Mouse (Mus musculus) G1E (cell line): Measurements from ENCODE around the gene Gm45837. TPM values are rescaled to one million over a fixed set of nuclear protein-coding genes. Genes with fewer than 3 reads are reported as not detected.

ENCODE experiments used
- ATAC-seq: 2 replicates; pipeline ENCODE4 v1.8.0; 2016; ENCODE audit warnings: mild to moderate bottlenecking; ENCODE audit not compliant: insufficient number of reproducible peaks, poor library complexity, low FRiP score, severe bottlenecking; ENCODE audit errors: extremely low read depth
- DNase-seq: peaks from one replicate; pipeline ENCODE4 v3.0.0; 2012; ENCODE audit warnings: low spot score
- H3K27me3 ChIP-seq: 2 replicates; pipeline ENCODE4 v1.6.1; 2012; ENCODE audit warnings: mild to moderate bottlenecking, low read length, inconsistent platforms; ENCODE audit not compliant: insufficient read depth
- H3K36me3 ChIP-seq: replicated peaks from 2 replicates; pipeline ENCODE3; 2012; ENCODE audit warnings: mild to moderate bottlenecking, inconsistent platforms
- H3K4me1 ChIP-seq: 2 replicates; pipeline ENCODE4 v1.6.1; 2012; ENCODE audit warnings: low read depth, low read length, inconsistent platforms, mixed read lengths; ENCODE audit not compliant: insufficient read depth
- H3K4me3 ChIP-seq: 2 replicates; pipeline ENCODE4 v1.5.1; 2012; ENCODE audit warnings: low read depth, mild to moderate bottlenecking, inconsistent platforms, low read length, moderate library complexity, mixed read lengths
- H3K9me3 ChIP-seq: replicated peaks from 2 replicates; pipeline ENCODE4 v1.6.1; 2012; ENCODE audit warnings: inconsistent platforms
- CTCF ChIP-seq: IDR thresholded peaks from 2 replicates; pipeline ENCODE4 v1.5.1; 2012; ENCODE audit warnings: low read depth, low read length, inconsistent platforms, mixed read lengths
- GATA1 ChIP-seq: IDR thresholded peaks from 2 replicates; pipeline ENCODE4 v1.6.1; 2012; ENCODE audit warnings: borderline replicate concordance, low read length, inconsistent platforms, mixed read lengths
- GATA2 ChIP-seq: IDR thresholded peaks from 2 replicates; pipeline ENCODE4 v1.6.1; 2012; ENCODE audit warnings: low read depth, low read length, inconsistent platforms, borderline replicate concordance
- POLR2AphosphoS5 ChIP-seq: IDR thresholded peaks from 2 replicates; pipeline ENCODE4 v1.6.1; 2012; ENCODE audit warnings: low read depth, low read length, inconsistent platforms; ENCODE audit not compliant: insufficient replicate concordance
- TAL1 ChIP-seq: conservative IDR thresholded peaks from 2 replicates; pipeline ENCODE4 v1.6.1; 2012; ENCODE audit warnings: low read depth, low read length, inconsistent platforms, mixed read lengths
- polyA plus RNA-seq: library from polyadenylated mRNA; stranded (reverse); fragments of >175 nt; gene quantifications from 2 replicates; pipeline ENCODE4 v1.2.3, GENCODE M21; 2012
- total RNA-seq, 2 experiments: library from RNA; stranded (forward) in 1 of 2; stranded (reverse) in 1 of 2; fragments of 200-1000 nt in 1 of 2; fragments of >200 nt in 1 of 2; fragmentation: Nextera tagmentation in 1 of 2; gene quantifications; 2 replicates each; pipeline ENCODE4 v1.2.3; 2014 to 2017

The Gm45837 gene
- total and polyA plus RNA-seq, 3 experiments = 0.03 TPM; not detected in 2

GRCm38 (mm10) chr7:101487102-101487501 lies 76.4 kb downstream of the Gm45837 start:
- no peak for DNase-seq
- TF ChIP-seq TAL1 (no peak), GATA2 (no peak), POLR2AphosphoS5 (no peak), GATA1 (no peak), CTCF (no peak)
- no peaks in the 10 kb centered on the region; the same call in 1 of the 2 replicates for H3K27me3 ChIP-seq
- ATAC-seq = no peak
- H3K36me3 ChIP-seq = no peaks in the 10 kb centered on the region
- no peaks in the 10 kb centered on the region for H3K4me1 ChIP-seq
- H3K4me3 ChIP-seq = no peak overlapping the region
- H3K9me3 ChIP-seq = no peaks in the 10 kb centered on the region

- H3K36me3 ChIP-seq = no peaks in the 10 kb centered on the region
- H3K9me3 ChIP-seq = no peaks in the 10 kb centered on the region
- no peaks in the 10 kb centered on the region for H3K4me1 ChIP-seq
- no peak overlapping the region for H3K4me3 ChIP-seq
- H3K27me3 ChIP-seq = no peaks in the 10 kb centered on the region
- ATAC-seq (no peak), DNase-seq (no peak)
- TF ChIP-seq GATA1 (no peak), TAL1 (no peak), GATA2 (no peak), CTCF (no peak), POLR2AphosphoS5 (no peak)
Observed at GRCm38 (mm10) chr7:101490952-101491351, 80.3 kb downstream of the Gm45837 start.

- H3K4me3 ChIP-seq = no peak overlapping the region
- TF ChIP-seq TAL1 (no peak), GATA2 (no peak), CTCF (no peak), GATA1 (no peak), POLR2AphosphoS5 (no peak)
- H3K9me3 ChIP-seq = no peaks in the 10 kb centered on the region
- H3K4me1 ChIP-seq = no peaks in the 10 kb centered on the region
- no peaks in the 10 kb centered on the region for H3K36me3 ChIP-seq
- peaks cover 8% of the 10 kb centered on the region; the same call in 1 of the 2 replicates for H3K27me3 ChIP-seq
- no peak for ATAC-seq
- DNase-seq = no peak
Observed at GRCm38 (mm10) chr7:101498385-101498784, 87.7 kb downstream of the Gm45837 start.

- H3K9me3 ChIP-seq = no peaks in the 10 kb centered on the region
- TF ChIP-seq GATA1 = no peak
- TF ChIP-seq TAL1 = no peak
- TF ChIP-seq POLR2AphosphoS5 = no peak
- TF ChIP-seq GATA2 = no peak
- no peak for TF ChIP-seq CTCF
- no peaks in the 10 kb centered on the region for H3K36me3 ChIP-seq
- H3K4me1 ChIP-seq = no peaks in the 10 kb centered on the region
- H3K27me3 ChIP-seq = peaks cover 8% of the 10 kb centered on the region; the same call in 1 of the 2 replicates
- H3K4me3 ChIP-seq = no peak overlapping the region
- DNase-seq = no peak
- no peak for ATAC-seq
Observed at GRCm38 (mm10) chr7:101499251-101499650, 88.6 kb downstream of the Gm45837 start.

- Histone ChIP-seq H3K27me3 (peaks cover 8% of the 10 kb centered on the region; the same call in 1 of the 2 replicates), H3K9me3 (no peaks in the 10 kb centered on the region), H3K4me3 (no peak overlapping the region), H3K4me1 (no peaks in the 10 kb centered on the region), H3K36me3 (no peaks in the 10 kb centered on the region)
- DNase-seq = no peak
- TF ChIP-seq POLR2AphosphoS5 (no peak), GATA2 (no peak), TAL1 (no peak), CTCF (no peak)
- no peak for ATAC-seq
Observed at GRCm38 (mm10) chr7:101499701-101500100, 89.0 kb downstream of the Gm45837 start.

GRCm38 (mm10) chr7:101501236-101501635 lies 90.5 kb downstream of the Gm45837 start:
- ATAC-seq (no peak), DNase-seq (no peak)
- Histone ChIP-seq H3K9me3 (no peaks in the 10 kb centered on the region), H3K4me3 (no peak overlapping the region), H3K4me1 (no peaks in the 10 kb centered on the region), H3K27me3 (peaks cover 11% of the 10 kb centered on the region; the same call in 1 of the 2 replicates), H3K36me3 (no peaks in the 10 kb centered on the region)
- TF ChIP-seq POLR2AphosphoS5 = no peak
- no peak for TF ChIP-seq CTCF
- TF ChIP-seq GATA2 = no peak
- TF ChIP-seq GATA1 = no peak
- TF ChIP-seq TAL1 = no peak

GRCm38 (mm10) chr7:101501675-101502074 lies 91.0 kb downstream of the Gm45837 start:
- no peak overlapping the region for H3K4me3 ChIP-seq
- H3K4me1 ChIP-seq = no peaks in the 10 kb centered on the region
- ATAC-seq (no peak), DNase-seq (no peak)
- no peaks in the 10 kb centered on the region for H3K9me3 ChIP-seq
- no peaks in the 10 kb centered on the region for H3K36me3 ChIP-seq
- TF ChIP-seq POLR2AphosphoS5 (no peak), CTCF (no peak)
- H3K27me3 ChIP-seq = peaks cover 11% of the 10 kb centered on the region; the same call in 1 of the 2 replicates
